In genomic region chr14:29013161-29013560, GRCm38 (mm10) we compare ENCODE assay signal across 30 mouse cellular contexts. TPM values are rescaled to one million over a fixed set of nuclear protein-coding genes. Genes with fewer than 3 reads are reported as not detected.
DNase-seq lines count a peak whose midpoint lies in the region; ATAC-seq lines count a peak whose summit lies in the region.
"Had no signal": no experiment of that assay in that cellular context is flagged by ENCODE, and none has a peak within 500 bp of the region (broad histone marks: within the 10 kb centered on the region; RNA-seq: fewer than 3 reads in every experiment).

No protein-coding gene starts in this region.

- intact Hi-C loops in left cerebral cortex, postnatal 36 days (cut with DNase I) = no loop called here

- no peak for DNase-seq in cerebellum, postnatal 4 days (ENCODE audit: low spot score in 2 of 2)
- DNase-seq in cerebellum, adult 11-12 months = peak; percentile 28
- DNase-seq in cerebellum, adult 9-11 months = peak; percentile 34
- peak; percentile 29 to 54 for DNase-seq in layer of hippocampus, adult 8-10 months (ENCODE audit: low spot score in 2 of 2)
- no peak for DNase-seq in urinary bladder, adult 2 months (ENCODE audit: low spot score)
- DNase-seq in left cerebral cortex, postnatal 36 days (ENCODE audit: low spot score in 2 of 2) = no peak
- no peak for DNase-seq in adrenal gland, adult 8-10 months
- DNase-seq: adrenal gland, adult 2 months; heart, postnatal 10 days; kidney, adult 9 months; kidney, postnatal 14 days; liver, embryonic 13.5 days; lung, adult 18-20 months; right cerebral cortex, adult 18-20 months; spleen, adult 18-20 months; thymus, postnatal 4 days had no signal

- ATAC-seq in cerebellum, adult (ENCODE audit: insufficient number of reproducible peaks, low FRiP score, low TSS enrichment) = 0 out of 2 replicates have a peak, but pooled peaks have one; percentile 49
- ATAC-seq: activated CD4-positive, CD25-positive, alpha-beta regulatory T cell, adult 4 months; forebrain, embryonic 16.5 days; intestine, postnatal 0 days; lung, postnatal 0 days; midbrain, embryonic 15.5 days had no signal

RNA-seq across cellular contexts. Expression of gene Lrtm1, which starts 4.8 kb away (rescaled TPM):
- not detected for total RNA-seq in layer of hippocampus, adult 8-10 months (2022)
- 0.01 and 0.08 TPM in 2 replicates for polyA plus RNA-seq in urinary bladder, adult 2 months (2012; rRNA removed)
- not detected for total RNA-seq in left cerebral cortex, postnatal 36 days (2021)
- under 1 TPM in 3 of 4 experiments, not detected in 1; 0.03 to 0.17 (median 0.06) TPM for total RNA-seq in adrenal gland, adult 8-10 months (2022)
- total RNA-seq: CH12.LX; ES-E14; hematopoietic stem cell, adult 5-6 weeks; layer of hippocampus, postnatal 14 days; neutrophil, adult 5-6 weeks had no signal
- polyA plus RNA-seq: activated CD4-positive, CD25-positive, alpha-beta regulatory T cell, adult 4 months; C2C12; intestine, postnatal 0 days; limb, embryonic 10.5 days; lung, postnatal 0 days; macrophage had no signal

Comparison
In these comparisons a context has a peak if more than half of its experiments do, and no peak if none do; other contexts are left out.
1. DNase-seq: peak in cerebellum, adult 11-12 months (single experiment), cerebellum, adult 9-11 months (single experiment) and layer of hippocampus, adult 8-10 months (2 of 2); none in cerebellum, postnatal 4 days (0 of 2), urinary bladder, adult 2 months (single experiment), left cerebral cortex, postnatal 36 days (0 of 2) and adrenal gland, adult 8-10 months (single experiment).